Mouse (Mus musculus) embryonic facial prominence, embryonic 11.5 days (tissue): Measurements from ENCODE around the gene Dusp3. TPM values are rescaled to one million over a fixed set of nuclear protein-coding genes. Genes with fewer than 3 reads are reported as not detected.

Source experiments
- ATAC-seq: fragments of 200-750 bp; cut with Nextera tagmentation; replicated peaks from 2 replicates; pipeline ENCODE4 v1.8.0; 2017; ENCODE audit warnings: low read depth; ENCODE audit not compliant: insufficient number of reproducible peaks, low FRiP score, low TSS enrichment
- DNase-seq: peaks from one replicate; pipeline ENCODE4 v3.0.0-alpha.2; 2015; ENCODE audit warnings: low spot score
- H3K27ac ChIP-seq: fragments of 300-500 bp; sonication (generic); replicated peaks from 2 replicates; pipeline ENCODE4 v1.5.1; 2014; ENCODE audit warnings: mild to moderate bottlenecking, low read depth, low read length, control low read depth
- H3K27me3 ChIP-seq: fragments of 300-500 bp; sonication (generic); 2 replicates; pipeline ENCODE4 v1.6.1; 2014; ENCODE audit warnings: mild to moderate bottlenecking, low read length, moderate library complexity, mixed read lengths; ENCODE audit not compliant: control insufficient read depth, insufficient read depth
- H3K36me3 ChIP-seq: fragments of 300-500 bp; sonication (generic); replicated peaks from 2 replicates; pipeline ENCODE4 v1.6.1; 2014; ENCODE audit warnings: low read depth, mild to moderate bottlenecking, low read length, moderate library complexity, mixed read lengths; ENCODE audit not compliant: control insufficient read depth, insufficient read depth
- H3K4me1 ChIP-seq: fragments of 300-500 bp; sonication (generic); 2 replicates; pipeline ENCODE4 v1.6.1; 2014; ENCODE audit warnings: low read length, mixed read lengths; ENCODE audit not compliant: control insufficient read depth, insufficient read depth
- H3K4me2 ChIP-seq: fragments of 300-500 bp; sonication (generic); 2 replicates; pipeline ENCODE4 v1.6.1; 2014; ENCODE audit warnings: low read depth, mild to moderate bottlenecking, control low read depth, low read length, moderate library complexity
- H3K4me3 ChIP-seq: fragments of 300-500 bp; sonication (generic); 2 replicates; pipeline ENCODE4 v1.5.1; 2014; ENCODE audit warnings: low read depth, low read length, control low read depth
- H3K9ac ChIP-seq: fragments of 300-500 bp; sonication (generic); replicated peaks from 2 replicates; pipeline ENCODE4 v1.6.1; 2014; ENCODE audit warnings: mild to moderate bottlenecking, control low read depth, low read length
- H3K9me3 ChIP-seq: fragments of 300-500 bp; sonication (generic); replicated peaks from 2 replicates; pipeline ENCODE4 v1.6.1; 2016; ENCODE audit warnings: mild to moderate bottlenecking, low read length, inconsistent platforms, mixed read lengths; ENCODE audit not compliant: control insufficient read depth
- WGBS: fragments of 180-500 bp; shearing (Covaris S2); extraction: QIAGEN DNeasy Blood & Tissue Kit; methylation state at CpG from one replicate; pipeline ENCODE4 v1.1.7; 2014; 5-methylcytosine and 5-hydroxymethylcytosine counted together
- polyA plus RNA-seq: library from polyadenylated mRNA; unstranded; fragments of >200 nt; fragmentation: Nextera tagmentation; extraction: Ambion mirVana; gene quantifications from 2 replicates; pipeline ENCODE4 v1.2.1, GENCODE M21; 2014

Gene Dusp3
- polyA plus RNA-seq, 1 experiment from 2014 or later, result 11.3 TPM

GRCm38 (mm10) chr11:102023406-102023805 is 36.6 kb upstream of the Dusp3 start:
- Histone ChIP-seq H3K4me1 (no peaks in the 10 kb centered on the region), H3K9ac (no peak overlapping the region), H3K9me3 (no peaks in the 10 kb centered on the region), H3K4me2 (no peak overlapping the region), H3K27ac (no peak overlapping the region), H3K36me3 (no peaks in the 10 kb centered on the region), H3K4me3 (no peak overlapping the region), H3K27me3 (no peaks in the 10 kb centered on the region; the same call in 1 of the 2 replicates)
- ATAC-seq, result no peak
- no peak for DNase-seq
- 80% methylated on average over 13 of the region's 13 CpGs for WGBS

- DNase-seq, result no peak
- H3K27me3 ChIP-seq, result no peaks in the 10 kb centered on the region; the same call in 1 of the 2 replicates
- no peaks in the 10 kb centered on the region for H3K9me3 ChIP-seq
- no peak overlapping the region for H3K27ac ChIP-seq
- H3K36me3 ChIP-seq, result no peaks in the 10 kb centered on the region
- 65% methylated on average over 5 of the region's 5 CpGs for WGBS
- H3K4me1 ChIP-seq, result no peaks in the 10 kb centered on the region
- H3K4me3 ChIP-seq, result no peak overlapping the region
- ATAC-seq, result no peak
- H3K4me2 ChIP-seq, result no peak overlapping the region
- no peak overlapping the region for H3K9ac ChIP-seq
Observed at GRCm38 (mm10) chr11:102021196-102021595, 34.4 kb upstream of the Dusp3 start.

DNA sequence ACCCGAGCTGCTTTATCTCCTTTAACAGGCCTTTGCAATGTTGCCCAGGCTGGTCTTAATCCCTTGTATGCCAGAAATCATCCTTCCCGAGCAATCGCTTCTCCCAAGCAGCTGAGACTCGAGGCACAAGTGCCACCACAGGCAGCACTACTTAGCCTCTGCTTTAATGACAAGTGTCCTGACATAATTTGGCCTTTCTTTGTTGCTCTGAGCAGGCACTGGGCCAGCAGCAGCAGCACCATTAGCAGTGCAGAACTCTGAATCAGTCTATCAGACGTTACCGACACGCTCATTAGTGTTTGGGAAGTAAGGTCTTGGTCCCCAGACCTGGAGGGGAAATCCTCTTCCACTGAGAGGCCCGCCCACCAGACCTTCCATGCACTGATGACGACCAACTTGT is 32.9 kb upstream of the Dusp3 start:
- DNase-seq, result no peak

GRCm38 (mm10) chr11:102016136-102016535 is 29.3 kb upstream of the Dusp3 start:
- 86% methylated on average over 1 of the region's 1 CpGs for WGBS
- Histone ChIP-seq H3K27ac (no peak overlapping the region), H3K9me3 (no peaks in the 10 kb centered on the region), H3K36me3 (no peaks in the 10 kb centered on the region), H3K4me2 (no peak overlapping the region), H3K27me3 (no peaks in the 10 kb centered on the region), H3K4me3 (no peak overlapping the region), H3K4me1 (no peaks in the 10 kb centered on the region), H3K9ac (no peak overlapping the region)
- DNase-seq, result no peak
- no peak for ATAC-seq

More for the DNA sequence above, 32.9 kb upstream of the Dusp3 start:
- H3K27ac ChIP-seq, result no peak overlapping the region
- no peak for ATAC-seq
- H3K9me3 ChIP-seq, result no peaks in the 10 kb centered on the region
- no peaks in the 10 kb centered on the region for H3K27me3 ChIP-seq
- 76% methylated on average over 9 of the region's 9 CpGs for WGBS
- H3K4me3 ChIP-seq, result no peak overlapping the region
- no peak overlapping the region for H3K9ac ChIP-seq
- no peaks in the 10 kb centered on the region for H3K36me3 ChIP-seq
- H3K4me1 ChIP-seq, result no peaks in the 10 kb centered on the region
- H3K4me2 ChIP-seq, result no peak overlapping the region

DNA sequence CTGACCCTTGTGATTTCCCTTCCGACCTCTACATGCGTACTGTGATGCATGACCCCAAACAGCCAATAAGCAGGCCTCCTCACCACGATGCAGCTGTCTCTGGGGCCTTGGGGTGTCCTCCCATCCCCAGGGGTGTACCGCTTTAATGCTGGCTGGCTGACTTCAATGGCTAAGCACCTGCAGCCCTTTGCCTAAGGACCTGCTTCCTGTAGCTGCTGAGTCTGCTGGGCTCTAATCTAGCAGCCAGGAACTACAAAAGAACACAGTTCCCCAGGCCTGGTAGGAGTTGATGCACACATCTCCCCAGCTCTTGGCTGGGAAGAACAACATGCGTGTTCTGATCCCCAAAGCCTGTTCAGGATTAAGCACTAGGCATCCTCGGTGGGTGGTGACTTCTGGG is 28.7 kb upstream of the Dusp3 start:
- Histone ChIP-seq H3K36me3 (no peaks in the 10 kb centered on the region), H3K9ac (no peak overlapping the region)
- DNase-seq, result no peak

GRCm38 (mm10) chr11:102013201-102013600 is 26.4 kb upstream of the Dusp3 start:
- no peak overlapping the region for H3K27ac ChIP-seq

More for the DNA sequence above, 28.7 kb upstream of the Dusp3 start:
- Histone ChIP-seq H3K27ac (no peak overlapping the region), H3K4me1 (no peaks in the 10 kb centered on the region), H3K9me3 (no peaks in the 10 kb centered on the region), H3K27me3 (no peaks in the 10 kb centered on the region), H3K4me2 (no peak overlapping the region), H3K4me3 (no peak overlapping the region)
- WGBS, result 67% methylated on average over 6 of the region's 6 CpGs
- no peak for ATAC-seq

GRCm38 (mm10) chr11:102011510-102011909 is 24.7 kb upstream of the Dusp3 start:
- DNase-seq (no peak), ATAC-seq (no peak)
- no peaks in the 10 kb centered on the region for H3K4me1 ChIP-seq
- H3K9me3 ChIP-seq, result no peaks in the 10 kb centered on the region
- WGBS, result 84% methylated on average over 8 of the region's 8 CpGs
- no peak overlapping the region for H3K9ac ChIP-seq
- H3K27ac ChIP-seq, result no peak overlapping the region
- H3K4me2 ChIP-seq, result no peak overlapping the region
- no peak overlapping the region for H3K4me3 ChIP-seq
- no peaks in the 10 kb centered on the region for H3K36me3 ChIP-seq
- H3K27me3 ChIP-seq, result no peaks in the 10 kb centered on the region

More at GRCm38 (mm10) chr11:102013201-102013600, 26.4 kb upstream of the Dusp3 start:
- Histone ChIP-seq H3K4me2 (no peak overlapping the region), H3K9me3 (no peaks in the 10 kb centered on the region), H3K9ac (no peak overlapping the region), H3K4me3 (no peak overlapping the region), H3K27me3 (no peaks in the 10 kb centered on the region), H3K4me1 (no peaks in the 10 kb centered on the region), H3K36me3 (no peaks in the 10 kb centered on the region)
- 82% methylated on average over 8 of the region's 8 CpGs for WGBS
- DNase-seq (no peak), ATAC-seq (no peak)

GRCm38 (mm10) chr11:102010140-102010539 is 23.3 kb upstream of the Dusp3 start:
- ATAC-seq, result no peak
- no peak overlapping the region for H3K4me2 ChIP-seq
- H3K9ac ChIP-seq, result no peak overlapping the region
- no peaks in the 10 kb centered on the region for H3K4me1 ChIP-seq
- H3K9me3 ChIP-seq, result no peaks in the 10 kb centered on the region
- H3K36me3 ChIP-seq, result no peaks in the 10 kb centered on the region
- H3K27ac ChIP-seq, result no peak overlapping the region
- WGBS, result 65% methylated on average over 13 of the region's 13 CpGs
- H3K4me3 ChIP-seq, result no peak overlapping the region
- DNase-seq, result no peak
- H3K27me3 ChIP-seq, result no peaks in the 10 kb centered on the region
